Mouse (Mus musculus): Measurements from ENCODE around the gene Mfsd4b2.

DNA sequence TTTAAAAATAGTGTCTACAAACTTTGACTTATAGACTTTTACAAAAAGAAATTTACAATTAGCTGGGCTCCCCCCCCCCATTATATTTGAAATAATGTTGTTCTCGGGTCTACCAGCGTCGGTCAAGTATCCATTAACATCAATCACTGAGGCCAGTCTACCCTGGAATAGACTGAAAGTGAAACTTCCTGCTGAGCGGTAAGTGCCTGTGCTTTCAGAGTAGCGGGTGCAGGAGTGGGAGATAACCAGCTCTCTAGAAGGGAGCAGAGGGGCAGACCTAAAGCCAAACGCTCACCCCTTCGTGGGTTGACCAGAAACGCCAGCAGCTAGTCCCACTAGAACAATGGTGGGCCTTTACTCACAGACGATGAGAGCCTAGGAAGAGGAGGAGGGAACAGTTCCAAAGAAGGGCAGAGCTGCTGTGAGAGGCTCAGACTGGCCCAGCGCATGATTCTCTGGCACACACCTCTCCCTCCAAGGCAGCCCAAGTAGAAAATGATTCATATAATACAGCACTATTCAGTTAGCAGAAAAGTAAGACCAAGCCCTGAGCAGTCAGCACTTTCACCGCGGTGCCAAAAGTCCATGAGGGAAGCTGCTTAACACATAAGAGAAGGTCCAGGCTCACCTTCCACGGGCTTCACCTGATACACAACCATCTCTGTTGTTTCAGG lies 17.8 kb downstream of the Mfsd4b2 start:
- TF ChIP-seq CTCF (IDR thresholded peaks at IDR 0.05; ENCODE audit: extremely low read depth, insufficient read depth, insufficient read length, insufficient replicate concordance) (no peak), POLR2A (IDR thresholded peaks at IDR 0.05; ENCODE audit: low read depth, low read length) (no peak)

Data from spleen, adult 2 months (tissue).